Mouse (Mus musculus): ENCODE measurements around the gene Col5a3.

GRCm38 (mm10) chr9:20761388-20761787, 53.5 kb downstream of the Col5a3 start:
- TF ChIP-seq FLI1 (IDR thresholded peaks at IDR 0.05; ENCODE audit: low read length) (no peak), GATA1 (IDR thresholded peaks at IDR 0.05; ENCODE audit: borderline replicate concordance, low read length) (no peak)
